Mouse (Mus musculus) embryonic fibroblast, embryonic 13.5 days (primary cell): ENCODE measurements at regions not wholly inside any gene's neighbourhood (a gene's known extent, or its start where the extent isn't known, plus 50 kb on each side); places are given as distances from the start of the nearest gene placed in this dataset.

Source experiments
- H3K27ac ChIP-seq: 2 replicates; pipeline ENCODE4 v1.5.1; 2012; ENCODE audit warnings: low read length, control low read depth, inconsistent platforms; ENCODE audit not compliant: insufficient read depth
- H3K4me1 ChIP-seq: 2 replicates; pipeline ENCODE4 v1.6.1; 2011; ENCODE audit warnings: low read length; ENCODE audit not compliant: control insufficient read depth, insufficient read depth
- H3K4me3 ChIP-seq: 2 replicates; pipeline ENCODE4 v1.5.1; 2011; ENCODE audit warnings: mild to moderate bottlenecking, control low read depth, low read length; ENCODE audit not compliant: insufficient read depth
- CTCF ChIP-seq: IDR thresholded peaks from 2 replicates; pipeline ENCODE4 v1.5.1; 2011; ENCODE audit warnings: mild to moderate bottlenecking, control low read depth, low read length, moderate library complexity, borderline replicate concordance; ENCODE audit not compliant: insufficient read depth
- POLR2A ChIP-seq: IDR thresholded peaks from 2 replicates; pipeline ENCODE4 v1.6.1; 2011; ENCODE audit warnings: low read depth, mild to moderate bottlenecking, control low read depth, low read length, moderate library complexity

- H3K4me1 ChIP-seq = peaks cover 2% of the 10 kb centered on the region
Measured at GRCm38 (mm10) chr4:81506841-81507240, 64.2 kb upstream of the Mpdz start.

GRCm38 (mm10) chr4:81506306-81506705, 63.7 kb upstream of the Mpdz start:
- no peak overlapping the region for H3K27ac ChIP-seq
- H3K4me3 ChIP-seq = no peak overlapping the region
- peaks cover 2% of the 10 kb centered on the region for H3K4me1 ChIP-seq
- TF ChIP-seq POLR2A (no peak), CTCF (no peak)

More at GRCm38 (mm10) chr4:81506841-81507240, 64.2 kb upstream of the Mpdz start:
- no peak overlapping the region for H3K4me3 ChIP-seq
- TF ChIP-seq CTCF (no peak), POLR2A (no peak)
- no peak overlapping the region for H3K27ac ChIP-seq

GRCm38 (mm10) chr4:81505096-81505495, 62.5 kb upstream of the Mpdz start:
- TF ChIP-seq CTCF = no peak
- TF ChIP-seq POLR2A = no peak
- Histone ChIP-seq H3K27ac (no peak overlapping the region), H3K4me3 (no peak overlapping the region), H3K4me1 (peaks cover 2% of the 10 kb centered on the region)

- Histone ChIP-seq H3K27ac (no peak overlapping the region), H3K4me3 (no peak overlapping the region), H3K4me1 (peaks cover 2% of the 10 kb centered on the region)
- no peak for TF ChIP-seq CTCF
- no peak for TF ChIP-seq POLR2A
Measured at GRCm38 (mm10) chr4:81503941-81504340, 61.3 kb upstream of the Mpdz start.

GRCm38 (mm10) chr4:81501802-81502201, 59.2 kb upstream of the Mpdz start:
- peaks cover 2% of the 10 kb centered on the region for H3K4me1 ChIP-seq
- no peak for TF ChIP-seq POLR2A
- TF ChIP-seq CTCF = no peak
- no peak overlapping the region for H3K27ac ChIP-seq
- no peak overlapping the region for H3K4me3 ChIP-seq

- H3K4me1 ChIP-seq = no peaks in the 10 kb centered on the region; the same call in 1 of the 2 replicates
- H3K4me3 ChIP-seq = no peak overlapping the region
- no peak overlapping the region for H3K27ac ChIP-seq
- TF ChIP-seq CTCF = no peak
- TF ChIP-seq POLR2A = no peak
Measured at GRCm38 (mm10) chr4:81498133-81498532, 55.5 kb upstream of the Mpdz start.

- H3K4me3 ChIP-seq = no peak overlapping the region
Measured at GRCm38 (mm10) chr4:81492811-81493210, 50.2 kb upstream of the Mpdz start.

More at GRCm38 (mm10) chr4:81492811-81493210, 50.2 kb upstream of the Mpdz start:
- TF ChIP-seq CTCF = no peak
- no peak for TF ChIP-seq POLR2A
- H3K4me1 ChIP-seq = no peaks in the 10 kb centered on the region
- no peak overlapping the region for H3K27ac ChIP-seq
